Mouse (Mus musculus): Measurements from ENCODE around the gene Ranbp10. TPM values are rescaled to one million over a fixed set of nuclear protein-coding genes. Genes with fewer than 3 reads are reported as not detected.

Ranbp10 gene
- 10.3 and 11.1 TPM in 2 replicates for polyA plus RNA-seq (2012; ENCODE audit: insufficient read depth, low replicate concordance)

DNA sequence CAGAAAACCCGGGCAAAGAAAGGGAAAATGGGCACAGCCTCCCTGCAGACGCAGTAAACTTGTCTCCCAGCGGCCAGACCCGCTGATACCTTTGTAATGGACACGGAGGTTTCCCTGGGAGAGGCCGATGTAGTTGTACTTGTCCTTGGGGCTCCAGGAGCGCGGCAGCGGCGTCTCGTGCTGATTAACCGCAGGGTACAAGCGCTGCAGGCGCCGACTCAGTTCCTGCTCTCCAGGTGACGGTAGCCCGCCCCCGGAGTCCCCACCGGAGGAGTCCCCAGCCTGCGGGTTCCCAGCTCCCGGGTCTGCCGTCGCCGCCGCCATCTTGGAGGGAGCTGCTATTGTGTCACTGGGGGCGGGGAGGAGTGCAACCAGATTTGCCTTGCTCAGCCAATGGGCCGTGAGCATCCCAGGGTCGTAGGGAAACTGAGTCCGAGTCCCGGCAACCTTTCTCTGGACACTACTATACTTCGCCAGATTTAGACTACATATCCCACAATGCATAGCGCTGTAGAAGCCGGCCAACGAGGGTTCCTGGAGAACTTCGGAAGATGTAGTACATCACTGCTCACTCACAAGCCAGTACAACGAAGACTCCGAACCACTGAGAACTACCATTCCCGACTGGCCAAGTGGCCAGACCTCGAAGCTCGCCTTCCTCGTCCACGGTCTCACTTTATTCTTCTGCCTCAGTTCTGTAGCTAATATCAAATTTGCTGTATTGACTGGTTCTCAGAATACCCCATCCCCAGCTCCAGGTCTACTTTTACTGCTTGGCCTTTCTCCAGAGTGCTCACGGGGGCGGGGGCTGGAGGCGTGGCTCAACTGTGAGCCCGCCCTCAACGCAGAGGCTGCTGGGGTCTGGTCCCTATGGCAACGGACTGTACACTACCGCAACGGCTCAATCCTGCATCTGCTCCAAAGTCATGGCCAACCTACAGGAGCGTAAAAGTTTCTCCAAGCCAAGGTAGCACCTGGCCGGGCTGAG lies at the start of gene Ranbp10, which contains the start of gene Tsnaxip1:
Gene Ranbp10 (minus strand): TSS at position 490 of the 988 bp plus-strand sequence.
Gene Tsnaxip1 (plus strand): TSS at position 871 of the 988 bp plus-strand sequence.
- Histone ChIP-seq H3K9me3 (no peaks in the 10 kb centered on the region), H3K4me1 (peaks cover 48% of the 10 kb centered on the region), H3K36me3 (replicated peaks; ENCODE audit: low read length) (peaks cover 32% of the 10 kb centered on the region), H3K4me3 (replicated peaks) (peak within 1 kb of the TSS; percentile 96), H3K27me3 (replicated peaks) (no peaks in the 10 kb centered on the region)
- TF ChIP-seq FLI1 (IDR thresholded peaks at IDR 0.05; ENCODE audit: low read length) (no peak), GATA1 (IDR thresholded peaks at IDR 0.05; ENCODE audit: borderline replicate concordance, low read length) (no peak)

GRCm38 (mm10) chr8:105874301-105874700 lies 47.2 kb upstream of the Ranbp10 start:
- Histone ChIP-seq H3K36me3 (replicated peaks; ENCODE audit: low read length) (peaks cover 87% of the 10 kb centered on the region), H3K4me3 (replicated peaks) (peak overlapping the region; percentile 59), H3K4me1 (peaks cover 60% of the 10 kb centered on the region), H3K9me3 (no peaks in the 10 kb centered on the region), H3K27me3 (replicated peaks) (no peaks in the 10 kb centered on the region)
- TF ChIP-seq FLI1 (IDR thresholded peaks at IDR 0.05; ENCODE audit: low read length) (no peak), GATA1 (IDR thresholded peaks at IDR 0.05; ENCODE audit: borderline replicate concordance, low read length) (no peak)

- Histone ChIP-seq H3K27me3 (replicated peaks) (no peaks in the 10 kb centered on the region), H3K9me3 (no peaks in the 10 kb centered on the region), H3K36me3 (replicated peaks; ENCODE audit: low read length) (peaks cover 72% of the 10 kb centered on the region), H3K4me1 (peaks cover 70% of the 10 kb centered on the region), H3K4me3 (replicated peaks) (no peak overlapping the region)
- no peak for TF ChIP-seq GATA1 (IDR thresholded peaks at IDR 0.05; ENCODE audit: borderline replicate concordance, low read length)
- no peak for TF ChIP-seq FLI1 (IDR thresholded peaks at IDR 0.05; ENCODE audit: low read length)
These were observed 39.3 kb upstream of the Ranbp10 start for GRCm38 (mm10) chr8:105866364-105867029.

GRCm38 (mm10) chr8:105861951-105862350 lies 34.8 kb upstream of the Ranbp10 start:
- TF ChIP-seq FLI1 (IDR thresholded peaks at IDR 0.05; ENCODE audit: low read length): no peak
- no peak for TF ChIP-seq GATA1 (IDR thresholded peaks at IDR 0.05; ENCODE audit: borderline replicate concordance, low read length)
- Histone ChIP-seq H3K4me3 (replicated peaks) (peak overlapping the region; percentile 98), H3K9me3 (no peaks in the 10 kb centered on the region), H3K4me1 (peaks cover 84% of the 10 kb centered on the region), H3K36me3 (replicated peaks; ENCODE audit: low read length) (peaks cover 47% of the 10 kb centered on the region), H3K27me3 (replicated peaks) (no peaks in the 10 kb centered on the region)

DNA sequence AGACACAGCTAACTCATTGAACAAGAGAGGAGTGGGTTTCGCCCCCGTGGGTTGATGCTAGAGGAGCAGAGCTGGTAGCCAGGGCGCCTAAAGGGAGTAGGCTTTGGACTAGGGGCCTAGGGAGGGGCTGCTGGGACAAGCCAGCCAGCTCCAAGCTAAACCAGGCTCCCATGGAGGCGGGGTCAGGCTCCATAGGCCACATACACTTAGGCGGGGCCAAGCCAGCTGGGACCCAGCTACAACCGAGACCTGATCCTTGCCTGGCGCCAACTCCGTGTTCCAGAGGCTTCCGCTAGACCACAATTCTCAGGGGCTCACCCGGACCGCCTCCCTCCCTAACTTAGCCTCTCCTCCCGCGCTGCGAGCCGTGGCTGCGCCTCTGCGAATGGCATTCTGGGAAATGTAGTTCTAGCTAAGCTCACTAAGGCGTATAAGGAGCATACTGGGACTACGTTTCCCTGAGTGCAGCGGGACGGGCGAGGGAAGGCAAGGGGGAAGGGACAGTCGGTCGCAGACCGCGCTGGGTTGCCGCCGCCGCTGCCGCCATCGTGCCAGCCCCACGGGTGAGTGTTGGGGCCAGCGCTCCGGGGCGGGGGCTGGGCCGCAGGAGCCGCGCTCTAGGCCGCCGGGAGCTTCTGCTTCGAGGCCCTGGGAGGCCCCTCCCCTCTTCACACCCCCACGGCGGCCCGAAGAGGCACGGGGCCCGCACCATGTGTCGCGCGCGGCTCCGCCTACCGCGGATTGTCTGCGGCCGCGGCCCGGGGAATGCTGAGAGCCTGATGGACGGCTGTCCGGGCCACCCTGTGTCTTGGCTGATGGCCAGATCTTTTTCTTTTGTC lies 33.2 kb upstream of the Ranbp10 start, which contains the start of gene Nutf2:
Gene Nutf2 (plus strand): TSS at position 438 of the 839 bp plus-strand sequence.
- Histone ChIP-seq H3K4me1 (peaks cover 87% of the 10 kb centered on the region), H3K27me3 (replicated peaks) (no peaks in the 10 kb centered on the region), H3K4me3 (replicated peaks) (peak within 1 kb of the TSS; percentile 98), H3K36me3 (replicated peaks; ENCODE audit: low read length) (peaks cover 32% of the 10 kb centered on the region), H3K9me3 (no peaks in the 10 kb centered on the region)
- TF ChIP-seq GATA1 (IDR thresholded peaks at IDR 0.05; ENCODE audit: borderline replicate concordance, low read length) (no peak), FLI1 (IDR thresholded peaks at IDR 0.05; ENCODE audit: low read length) (no peak; the same call in 1 of the 2 replicates)

DNA sequence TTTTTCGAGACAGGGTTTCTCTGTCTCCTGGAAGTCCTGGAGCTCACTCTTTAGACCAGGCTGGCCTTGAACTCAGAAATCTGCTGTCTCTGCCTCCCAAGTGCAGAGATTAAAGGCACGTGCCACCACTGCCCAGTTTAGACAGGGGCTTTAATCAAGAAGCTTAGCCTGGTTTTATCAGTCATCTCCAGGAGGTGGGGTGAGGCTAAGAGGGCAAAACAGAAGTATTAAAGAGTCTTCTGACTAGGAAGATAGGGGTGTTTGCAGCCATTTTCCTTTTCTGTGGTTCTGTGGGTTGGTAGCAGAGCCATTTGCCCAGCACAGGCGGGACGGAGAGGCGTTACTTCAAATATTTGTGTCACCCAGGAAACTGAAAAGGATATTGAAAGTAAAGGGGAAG lies 32.2 kb upstream of the Ranbp10 start:
- Histone ChIP-seq H3K4me1 (peaks cover 83% of the 10 kb centered on the region), H3K4me3 (replicated peaks) (peak overlapping the region; percentile 98), H3K9me3 (no peaks in the 10 kb centered on the region), H3K36me3 (replicated peaks; ENCODE audit: low read length) (peaks cover 25% of the 10 kb centered on the region), H3K27me3 (replicated peaks) (no peaks in the 10 kb centered on the region)
- TF ChIP-seq FLI1 (IDR thresholded peaks at IDR 0.05; ENCODE audit: low read length): no peak
- no peak for TF ChIP-seq GATA1 (IDR thresholded peaks at IDR 0.05; ENCODE audit: borderline replicate concordance, low read length)

- H3K4me3 ChIP-seq (replicated peaks): no peak overlapping the region
- peaks cover 77% of the 10 kb centered on the region for H3K4me1 ChIP-seq
- H3K27me3 ChIP-seq (replicated peaks): no peaks in the 10 kb centered on the region
- TF ChIP-seq GATA1 (IDR thresholded peaks at IDR 0.05; ENCODE audit: borderline replicate concordance, low read length): no peak
- TF ChIP-seq FLI1 (IDR thresholded peaks at IDR 0.05; ENCODE audit: low read length): no peak
- H3K36me3 ChIP-seq (replicated peaks; ENCODE audit: low read length): peaks cover 19% of the 10 kb centered on the region
- H3K9me3 ChIP-seq: no peaks in the 10 kb centered on the region
These were observed 31.3 kb upstream of the Ranbp10 start for GRCm38 (mm10) chr8:105858495-105858894.

GRCm38 (mm10) chr8:105856168-105856835 lies 29.2 kb upstream of the Ranbp10 start:
- peaks cover 16% of the 10 kb centered on the region for H3K36me3 ChIP-seq (replicated peaks; ENCODE audit: low read length)
- peak overlapping the region; percentile 100 for H3K4me3 ChIP-seq (replicated peaks)
- no peaks in the 10 kb centered on the region for H3K9me3 ChIP-seq
- H3K4me1 ChIP-seq: peaks cover 67% of the 10 kb centered on the region
- TF ChIP-seq GATA1 (IDR thresholded peaks at IDR 0.05; ENCODE audit: borderline replicate concordance, low read length) (no peak), FLI1 (IDR thresholded peaks at IDR 0.05; ENCODE audit: low read length) (no peak)
- H3K27me3 ChIP-seq (replicated peaks): no peaks in the 10 kb centered on the region
